Mouse (Mus musculus): ENCODE results near the gene Gm4924. TPM values are rescaled to one million over a fixed set of nuclear protein-coding genes. Genes with fewer than 3 reads are reported as not detected.
A peak's percentile ranks its signal among the peaks of the same experiment; 100 is the strongest.

Gm4924 gene
- total RNA-seq (2021) = 1 to 10 TPM; 8.7 to 9.4 TPM
- long read RNA-seq, experiment 1, partial matches to known transcripts = 0 of 5 reads
- long read RNA-seq, experiment 1, other reads (novel, unspliced or antisense) = 2 of 5 reads
- long read RNA-seq, experiment 2, partial matches to known transcripts = 0 of 4 reads
- long read RNA-seq, experiment 2, other reads (novel, unspliced or antisense) = 2 of 4 reads

DNA sequence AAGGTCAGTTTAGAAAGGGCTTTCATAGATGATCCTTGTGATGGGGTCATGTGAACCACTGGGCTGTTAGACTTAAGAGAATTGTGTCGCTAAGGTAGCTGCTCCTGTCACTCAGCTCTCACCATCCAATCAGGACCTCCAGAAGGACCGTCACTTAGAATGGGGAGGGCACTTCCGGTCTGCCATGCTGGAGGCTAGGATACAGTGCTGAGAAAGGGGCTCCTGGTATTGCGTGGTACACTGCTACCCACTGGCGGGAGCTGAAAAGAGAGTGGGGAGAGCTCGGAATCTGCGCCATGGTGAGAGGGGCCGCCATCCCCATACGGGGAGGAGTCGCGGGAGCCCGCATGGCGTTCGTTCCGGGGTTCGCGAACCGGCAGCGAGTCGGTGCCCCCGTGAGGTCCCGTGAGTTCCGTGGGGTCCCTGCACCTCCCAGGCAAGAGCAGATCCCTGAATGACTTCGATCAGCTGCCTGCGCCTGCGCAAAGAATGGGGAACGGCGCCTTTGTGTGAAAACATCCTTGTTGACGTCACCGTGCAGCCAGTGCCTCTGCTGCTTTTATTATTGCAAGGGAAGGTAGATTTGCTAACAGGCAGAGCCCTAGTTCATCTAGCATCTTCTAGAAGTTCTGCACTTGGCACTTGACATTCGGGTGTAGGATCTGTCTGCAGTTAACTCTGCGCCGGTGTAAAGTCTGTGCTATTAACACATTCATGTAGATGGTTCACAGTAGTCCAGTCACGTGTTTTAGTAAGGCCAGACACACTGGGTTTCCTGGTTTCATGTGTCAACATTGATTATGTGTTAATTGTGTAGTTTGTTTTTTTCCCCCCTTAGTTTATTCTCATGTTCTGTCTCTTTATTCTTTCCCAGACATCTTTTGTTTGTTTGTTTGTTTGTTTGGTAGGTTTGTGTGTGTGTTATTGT lies at the start of gene Gm4924:
Gene Gm4924, plus strand, starts transcription at position 173 of the 928 bp plus-strand sequence.
- DNase-seq (ENCODE audit: low spot score in 2 of 2) = peak; percentile 42 to 62

- DNase-seq (ENCODE audit: low spot score in 2 of 2) = no peak
These were observed 37.6 kb upstream of the Gm4924 start, which contains the start of gene 4932415D10Rik for GRCm38 (mm10) chr10:82316482-82316881. Gene 4932415D10Rik (minus strand): TSS chr10:82316582.

DNA sequence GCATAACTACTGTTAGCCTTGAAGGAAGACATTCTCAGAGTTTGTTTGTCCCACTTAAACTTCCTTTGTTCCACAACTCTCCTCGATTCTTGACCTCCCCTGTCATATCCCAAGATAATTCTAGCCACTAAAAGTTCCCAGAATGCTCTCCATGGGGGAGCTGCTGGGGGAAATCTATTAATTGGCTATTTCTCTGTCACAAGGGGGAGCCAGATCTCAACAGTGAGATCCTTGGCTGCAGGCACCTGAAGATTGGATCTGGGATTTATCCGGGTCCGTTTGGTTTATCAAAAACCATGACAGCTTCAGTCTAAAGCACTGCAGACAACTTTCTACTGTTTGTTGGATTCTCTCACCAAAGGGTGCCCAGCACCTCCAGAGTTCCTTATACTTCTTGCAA lies 33.9 kb upstream of the Gm4924 start:
- DNase-seq (ENCODE audit: low spot score in 2 of 2) = no peak

- no peak for DNase-seq (ENCODE audit: low spot score in 2 of 2)
These were observed 24.2 kb upstream of the Gm4924 start for GRCm38 (mm10) chr10:82329826-82330225.

DNA sequence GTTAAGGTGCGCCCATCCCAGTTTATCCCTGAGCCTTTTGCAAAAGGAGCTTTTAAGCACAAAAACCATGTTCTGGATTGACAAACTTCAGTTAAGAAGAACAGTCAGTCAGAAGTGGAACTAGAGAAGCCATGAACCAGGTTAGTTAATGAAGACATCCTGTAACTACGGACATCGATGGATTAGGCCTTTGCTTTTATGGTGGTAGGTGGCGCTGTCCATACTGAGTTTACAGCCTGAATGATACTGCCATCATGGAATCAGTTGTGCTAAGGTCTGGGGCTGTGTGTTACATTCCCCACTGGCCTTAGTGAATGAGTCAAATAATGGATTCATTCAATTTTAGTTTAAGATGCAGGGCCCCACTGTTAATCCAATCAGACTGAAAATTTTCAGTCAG lies 1.3 kb downstream of the Gm4924 start:
- DNase-seq (ENCODE audit: low spot score in 2 of 2) = no peak

DNA sequence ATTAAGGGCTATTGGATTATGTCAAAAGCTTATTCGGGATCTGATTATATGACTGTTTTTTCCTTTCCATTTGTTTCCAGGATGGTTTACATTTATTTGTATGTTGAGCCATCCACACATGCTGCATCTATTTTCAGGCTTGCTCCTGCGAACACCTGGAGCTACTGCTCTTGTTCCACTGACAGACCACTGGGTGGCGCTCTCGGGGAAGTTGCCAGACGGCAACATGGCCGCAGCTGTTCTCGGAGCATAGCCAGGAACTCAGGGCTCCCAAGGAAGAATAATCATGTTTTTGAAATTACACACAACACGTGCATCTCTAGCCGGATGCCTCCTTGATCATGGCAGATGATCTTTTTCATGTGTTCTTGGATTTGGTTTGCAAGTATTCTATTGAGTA lies 7.9 kb downstream of the Gm4924 start:
- no peak for DNase-seq (ENCODE audit: low spot score in 2 of 2)

DNA sequence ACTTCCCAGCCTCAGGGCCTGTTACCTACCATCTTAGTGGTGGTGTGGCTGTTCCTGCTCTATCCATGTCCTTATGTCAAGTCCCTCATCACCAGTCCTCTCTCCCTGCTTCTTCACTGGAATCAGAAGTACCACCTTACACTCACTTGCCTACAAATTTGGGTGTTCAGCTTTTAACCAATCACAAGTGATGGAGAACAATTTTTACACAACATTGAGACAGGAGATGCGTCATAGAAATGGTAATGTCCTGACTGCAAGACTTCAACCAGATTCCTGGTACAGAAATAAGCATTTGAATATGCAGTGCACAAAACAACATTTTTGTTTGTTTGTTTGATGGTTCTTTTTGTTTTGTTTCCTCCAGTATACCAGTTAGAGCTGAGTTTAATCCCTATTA lies 28.9 kb downstream of the Gm4924 start:
- no peak for DNase-seq (ENCODE audit: low spot score in 2 of 2)

DNA sequence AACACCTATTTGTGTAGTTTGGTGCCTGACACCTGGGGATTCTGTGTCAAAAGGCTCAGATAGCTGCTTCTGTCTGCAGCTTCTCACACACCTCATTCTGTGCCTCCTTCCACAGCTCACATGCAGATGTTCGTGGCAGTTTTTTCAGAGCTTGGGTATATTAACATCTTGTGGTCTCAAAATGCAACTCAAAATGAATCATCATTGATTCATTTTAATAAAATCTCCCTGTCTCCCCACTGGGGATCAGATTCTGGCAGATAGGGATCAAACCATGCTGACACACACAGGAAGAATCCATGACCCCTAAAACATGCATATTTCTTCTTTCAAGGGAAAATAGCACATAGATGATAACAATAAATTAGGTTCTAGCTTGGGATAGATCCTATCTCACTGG lies 55.5 kb downstream of the Gm4924 start:
- DNase-seq (ENCODE audit: low spot score in 2 of 2) = no peak

GRCm38 (mm10) chr10:82423631-82424030 lies 69.6 kb downstream of the Gm4924 start:
- DNase-seq (ENCODE audit: low spot score in 2 of 2) = no peak

Other genes with a start within 250 kb of the Gm4924 start
- 10 to 100 TPM in 1 of 2 experiments, 1 to 10 TPM in 1; 9.2 to 10.8 TPM for gene AU041133, start 226.2 kb upstream of the Gm4924 start, total RNA-seq (2021)
- 10 to 100 TPM in 1 of 2 experiments, 1 to 10 TPM in 1; 9.8 to 11.6 TPM for gene Zfp938, start 113.0 kb upstream of the Gm4924 start, total RNA-seq (2021)
- gene 4932415D10Rik, start 37.7 kb upstream of the Gm4924 start, total RNA-seq (2021) = not detected
- not detected for gene Gm1553, start 138.4 kb downstream of the Gm4924 start, total RNA-seq (2021)

All from adrenal gland, postnatal 4 days (tissue).